Mouse (Mus musculus) layer of hippocampus, postnatal 14 days (tissue): ENCODE data around the gene Isg20l2. TPM values are rescaled to one million over a fixed set of nuclear protein-coding genes. Genes with fewer than 3 reads are reported as not detected.

Experiments used
- DNase-seq, 2 experiments: peaks; one replicate each; pipeline ENCODE4 v3.0.0; 2021 to 2022; ENCODE audit warnings: low spot score in 2 of 2, mixed read lengths in 1 of 2
- total RNA-seq, 2 experiments: library from RNA; stranded (reverse); gene quantifications; 2 replicates each; pipeline ENCODE4 v1.2.3; 2021

Isg20l2 gene
- total RNA-seq, 2 experiments from 2014 or later = 15.0 to 16.4 TPM

- no peak for DNase-seq
These were observed 16.4 kb downstream of the Isg20l2 start for GRCm38 (mm10) chr3:87946541-87946860.

GRCm38 (mm10) chr3:87947056-87947810 is 17.1 kb downstream of the Isg20l2 start:
- no peak for DNase-seq

- no peak for DNase-seq
These were observed 17.7 kb downstream of the Isg20l2 start for GRCm38 (mm10) chr3:87947811-87948199.

GRCm38 (mm10) chr3:87948378-87949265 is 18.5 kb downstream of the Isg20l2 start, which contains the start of gene Crabp2:
Gene Crabp2 (plus strand): TSS chr3:87948666.
- no peak for DNase-seq

DNA sequence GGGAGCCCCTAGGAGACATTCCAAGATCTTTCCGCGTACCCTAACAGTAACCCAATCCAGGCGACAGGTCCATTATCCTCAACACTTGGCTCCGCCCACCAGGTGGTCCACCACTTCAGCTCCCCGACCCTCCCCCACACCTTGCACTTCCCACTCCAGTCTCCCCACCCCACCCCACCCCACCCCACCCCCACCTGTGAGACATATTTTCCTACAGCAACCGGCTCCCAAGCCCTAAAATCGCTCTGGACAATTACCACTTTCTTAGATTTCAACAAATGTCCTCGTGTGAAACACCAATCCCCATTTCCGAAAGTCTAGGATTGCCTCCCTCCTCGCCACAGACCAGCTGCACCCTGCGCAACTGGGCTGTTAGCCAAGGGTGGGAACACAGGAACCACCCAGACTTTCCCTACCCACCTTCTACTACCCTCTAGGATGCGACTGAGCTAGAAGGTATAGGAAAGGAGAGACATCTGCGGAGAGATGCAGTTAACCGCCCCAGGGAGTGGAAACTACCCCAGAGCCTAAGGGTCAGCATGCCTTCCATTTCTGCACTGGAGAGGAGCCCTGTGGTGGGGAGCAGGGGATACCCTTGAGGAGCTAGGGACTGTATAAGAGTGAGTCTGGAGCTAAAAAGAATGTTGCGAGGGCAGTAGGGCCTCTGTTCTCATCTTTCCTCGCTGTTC is 19.3 kb downstream of the Isg20l2 start:
- no peak for DNase-seq

DNA sequence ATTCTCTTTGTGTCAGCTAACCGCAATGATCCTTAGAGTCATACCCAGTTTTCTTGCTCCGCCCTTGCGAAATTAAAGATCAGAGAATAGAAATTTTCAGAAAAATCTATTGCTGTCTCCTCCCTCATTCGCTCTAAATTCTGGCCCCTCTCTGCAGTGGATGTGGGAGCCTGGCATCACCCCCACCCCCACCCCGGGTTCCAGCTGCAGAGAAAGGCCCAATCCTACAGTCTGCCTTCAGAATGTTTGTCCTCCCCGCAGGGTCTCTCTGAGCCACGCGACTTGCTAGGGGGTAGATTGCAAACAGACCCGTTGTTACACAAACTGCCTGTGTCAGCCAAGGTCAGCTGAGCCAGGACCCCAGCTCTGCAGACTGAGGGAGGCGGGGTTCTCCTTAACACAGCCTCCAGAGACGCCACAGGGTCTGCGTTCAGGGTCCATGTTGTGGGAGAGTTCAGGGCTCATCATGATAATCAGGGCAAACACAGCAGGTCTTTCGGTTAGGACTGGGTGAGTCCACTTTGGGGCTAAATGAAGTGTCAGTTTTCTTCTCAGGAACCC is 19.9 kb downstream of the Isg20l2 start:
- no peak for DNase-seq

DNA sequence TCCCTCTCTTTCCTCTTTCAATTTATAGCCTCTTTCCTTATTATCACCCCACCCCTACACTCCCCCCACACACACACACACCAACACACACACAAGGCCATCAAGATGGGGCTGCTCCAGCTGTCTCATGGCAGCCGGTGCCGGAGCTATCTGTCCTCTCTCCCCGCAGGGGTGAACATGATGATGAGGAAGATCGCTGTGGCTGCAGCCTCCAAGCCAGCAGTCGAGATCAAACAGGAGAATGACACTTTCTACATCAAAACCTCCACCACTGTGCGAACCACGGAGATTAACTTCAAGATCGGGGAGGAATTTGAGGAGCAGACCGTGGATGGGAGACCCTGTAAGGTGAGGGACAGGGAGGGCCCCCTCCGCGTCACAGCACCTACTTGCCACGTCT is 21.8 kb downstream of the Isg20l2 start:
- DNase-seq = no peak

DNA sequence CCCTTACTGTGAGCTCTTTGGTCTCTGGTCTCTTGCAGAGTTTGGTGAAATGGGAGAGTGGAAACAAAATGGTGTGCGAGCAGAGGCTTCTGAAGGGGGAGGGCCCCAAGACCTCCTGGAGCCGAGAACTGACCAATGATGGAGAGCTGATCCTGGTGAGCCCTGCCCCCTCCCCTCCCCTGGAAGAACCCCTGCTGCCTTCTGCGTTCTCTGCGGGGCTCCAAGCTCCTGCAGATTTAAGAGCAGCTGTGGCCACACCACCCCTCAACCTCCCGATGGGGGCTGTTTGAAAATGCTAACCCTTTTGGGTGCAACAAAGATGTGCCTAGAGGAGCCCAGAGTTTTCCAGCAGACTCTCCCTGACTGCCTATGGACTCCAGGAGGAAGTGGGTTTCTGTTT is 22.3 kb downstream of the Isg20l2 start:
- no peak for DNase-seq

DNA sequence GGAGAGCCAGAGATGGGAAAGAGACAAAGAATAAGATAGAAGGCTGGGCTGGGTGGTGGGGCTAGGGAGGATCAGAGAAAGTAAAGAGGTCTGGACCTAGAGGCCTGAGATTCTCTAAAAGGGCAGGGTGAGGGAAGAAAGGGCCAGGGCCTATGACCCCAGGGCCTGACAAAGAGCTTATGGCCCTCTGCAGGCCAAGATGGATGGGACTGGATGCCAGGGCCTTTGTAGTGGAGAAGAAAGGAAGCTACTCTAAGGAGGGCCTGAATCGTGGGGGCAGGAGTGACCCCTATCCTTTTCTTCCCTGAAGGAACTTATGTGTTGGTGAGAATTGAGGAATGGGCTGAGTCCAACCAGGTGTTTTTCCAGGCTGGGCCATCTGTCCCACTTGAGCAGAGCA is 27.9 kb downstream of the Isg20l2 start:
- no peak for DNase-seq

- DNase-seq = no peak
These were observed 28.4 kb downstream of the Isg20l2 start for GRCm38 (mm10) chr3:87958476-87958875.

DNA sequence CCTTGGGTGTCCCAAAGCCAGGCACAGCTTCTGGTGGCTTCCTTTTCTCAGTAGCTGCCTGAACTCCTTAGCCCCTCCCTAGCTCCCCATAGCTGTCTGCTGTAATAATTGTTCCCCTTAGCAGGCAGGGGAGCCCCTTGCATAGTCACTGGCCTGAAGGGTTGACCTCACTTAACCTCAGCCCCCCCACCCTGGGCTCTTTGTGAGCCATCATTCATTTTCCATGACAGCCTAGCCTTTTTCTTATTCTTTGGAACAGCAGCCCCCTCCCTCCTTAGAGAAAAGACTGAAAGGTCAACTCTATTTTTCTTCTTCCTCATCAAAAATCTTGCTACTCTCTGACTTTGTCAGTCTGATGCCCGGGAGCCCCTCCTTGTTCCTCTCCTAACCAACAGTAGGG is 28.9 kb downstream of the Isg20l2 start:
- DNase-seq = no peak

GRCm38 (mm10) chr3:87959371-87959770 is 29.3 kb downstream of the Isg20l2 start:
- DNase-seq = no peak

- DNase-seq = no peak
These were observed 30.1 kb downstream of the Isg20l2 start for GRCm38 (mm10) chr3:87960191-87960585.

- peak; percentile 79 to 89 for DNase-seq
These were observed 30.6 kb downstream of the Isg20l2 start for GRCm38 (mm10) chr3:87960586-87961191.

GRCm38 (mm10) chr3:87970184-87970938 is 40.2 kb downstream of the Isg20l2 start:
- peak; percentile 48 to 58 for DNase-seq

DNA sequence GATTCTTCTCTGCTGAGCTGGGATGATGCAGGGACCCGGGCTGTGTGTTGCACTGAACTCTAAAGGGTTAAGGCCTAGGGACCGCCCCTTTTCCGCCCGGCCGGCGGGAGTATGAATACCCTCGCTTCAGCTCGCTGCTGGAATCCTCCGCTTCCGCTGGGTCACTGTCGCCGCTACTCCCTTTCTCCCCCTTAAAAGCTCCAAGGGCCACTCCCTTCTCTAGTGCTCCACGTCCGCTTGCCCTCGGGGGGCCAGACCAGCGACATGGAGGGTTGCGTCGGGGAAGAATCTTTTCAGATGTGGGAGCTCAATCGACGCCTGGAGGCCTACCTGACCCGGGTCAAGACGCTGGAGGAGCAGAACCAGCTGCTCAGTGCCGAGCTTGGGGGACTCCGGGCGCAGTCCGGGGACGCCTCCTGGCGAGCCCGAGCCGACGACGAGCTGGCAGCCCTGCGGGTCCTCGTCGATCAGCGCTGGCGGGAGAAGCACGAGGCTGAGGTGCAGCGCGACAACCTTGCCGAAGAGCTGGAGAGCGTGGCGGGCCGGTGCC is 40.9 kb downstream of the Isg20l2 start, which contains the start of gene Nes:
TSS of gene Nes (plus strand) at position 140 of the 550 bp plus-strand sequence.
- no peak for DNase-seq

GRCm38 (mm10) chr3:87971489-87972202 is 41.5 kb downstream of the Isg20l2 start:
- no peak for DNase-seq

- DNase-seq = no peak
These were observed 42.1 kb downstream of the Isg20l2 start for GRCm38 (mm10) chr3:87972203-87972664.

DNA sequence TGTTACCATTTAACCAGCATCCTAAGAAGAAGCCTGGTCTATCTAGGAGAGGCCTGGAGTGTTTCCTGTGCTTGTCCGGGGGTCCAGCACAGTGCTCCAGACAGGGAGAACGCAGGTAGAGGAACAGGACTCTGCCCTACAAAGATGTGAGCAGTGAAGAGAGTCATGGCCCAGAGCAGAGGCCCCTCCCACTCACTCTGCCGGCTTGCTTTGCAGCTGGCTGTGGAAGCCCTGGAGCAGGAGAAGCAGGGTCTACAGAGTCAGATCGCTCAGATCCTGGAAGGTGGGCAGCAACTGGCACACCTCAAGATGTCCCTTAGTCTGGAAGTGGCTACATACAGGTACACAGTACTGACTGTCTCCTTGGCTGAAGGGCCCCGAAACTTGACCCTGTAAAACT is 42.7 kb downstream of the Isg20l2 start:
- no peak for DNase-seq
